Mouse (Mus musculus) gastrocnemius, adult 2 months (tissue): Measurements from ENCODE around the gene Ryr3. TPM values are rescaled to one million over a fixed set of nuclear protein-coding genes. Genes with fewer than 3 reads are reported as not detected.

Experiments used
- DNase-seq: peaks from one replicate; pipeline ENCODE4 v3.0.0; 2022
- H3K27ac ChIP-seq: fragments of 200-600 bp; 2 replicates; pipeline ENCODE4 v1.8.1; 2022; ENCODE audit warnings: mild to moderate bottlenecking
- H3K4me3 ChIP-seq: fragments of 200-600 bp; 2 replicates; pipeline ENCODE4 v1.8.1; 2022; ENCODE audit warnings: mild to moderate bottlenecking, moderate library complexity
- CTCF ChIP-seq: fragments of 200-600 bp; IDR thresholded peaks from 2 replicates; pipeline ENCODE4 v1.8.1; 2022; ENCODE audit warnings: antibody characterized with exemption, mild to moderate bottlenecking, moderate library complexity
- intact Hi-C: fragments of 180-260 bp; cut with DNase I; formaldehyde crosslinking; loops from one replicate; pipeline ENCODE4 v1.15.1; 2025
- total RNA-seq, 2 experiments: library from RNA; stranded (reverse); gene quantifications; 2 replicates each; pipeline ENCODE4 v1.2.3; 2021

Ryr3 gene
- total RNA-seq, 2 experiments from 2014 or later = 0.08 to 2.1 TPM

- no peak for TF ChIP-seq CTCF
- intact Hi-C loops = no loop called here
- Histone ChIP-seq H3K27ac (no peak overlapping the region), H3K4me3 (no peak overlapping the region)
- no peak for DNase-seq
Measured at GRCm38 (mm10) chr2:112966807-112967625, 249.9 kb downstream of the Ryr3 start.

- DNase-seq = no peak
- Histone ChIP-seq H3K27ac (no peak overlapping the region), H3K4me3 (no peak overlapping the region)
- no peak for TF ChIP-seq CTCF
- intact Hi-C loops = no loop called here
Measured at GRCm38 (mm10) chr2:112948931-112949330, 268.0 kb downstream of the Ryr3 start.

- no peak overlapping the region for H3K27ac ChIP-seq
- TF ChIP-seq CTCF = no peak
- intact Hi-C loops = no loop called here
- no peak overlapping the region for H3K4me3 ChIP-seq
- DNase-seq = no peak
Measured at GRCm38 (mm10) chr2:112931776-112932175, 285.1 kb downstream of the Ryr3 start.

GRCm38 (mm10) chr2:112913796-112914195, 303.1 kb downstream of the Ryr3 start:
- no peak for TF ChIP-seq CTCF
- intact Hi-C loops = no loop called here
- DNase-seq = no peak
- Histone ChIP-seq H3K27ac (no peak overlapping the region), H3K4me3 (no peak overlapping the region)

- intact Hi-C loops = no loop called here
Measured at GRCm38 (mm10) chr2:112912611-112913010, 304.3 kb downstream of the Ryr3 start.

GRCm38 (mm10) chr2:112910579-112910978, 306.3 kb downstream of the Ryr3 start:
- intact Hi-C loops = no loop called here
- no peak for DNase-seq
- Histone ChIP-seq H3K4me3 (no peak overlapping the region), H3K27ac (no peak overlapping the region)
- TF ChIP-seq CTCF = no peak

More at GRCm38 (mm10) chr2:112912611-112913010, 304.3 kb downstream of the Ryr3 start:
- H3K27ac ChIP-seq = no peak overlapping the region
- no peak overlapping the region for H3K4me3 ChIP-seq
- no peak for DNase-seq
- no peak for TF ChIP-seq CTCF

GRCm38 (mm10) chr2:112909142-112909541, 307.8 kb downstream of the Ryr3 start:
- no peak for TF ChIP-seq CTCF
- intact Hi-C loops = no loop called here
- Histone ChIP-seq H3K27ac (no peak overlapping the region), H3K4me3 (no peak overlapping the region)
- DNase-seq = no peak

- H3K4me3 ChIP-seq = no peak overlapping the region
- DNase-seq = no peak
- intact Hi-C loops = no loop called here
- H3K27ac ChIP-seq = no peak overlapping the region
- no peak for TF ChIP-seq CTCF
Measured at GRCm38 (mm10) chr2:112900747-112901146, 316.1 kb downstream of the Ryr3 start.

GRCm38 (mm10) chr2:112884456-112885114, 332.3 kb downstream of the Ryr3 start:
- no peak for DNase-seq
- intact Hi-C loops = no loop called here
- Histone ChIP-seq H3K4me3 (no peak overlapping the region), H3K27ac (no peak overlapping the region)
- TF ChIP-seq CTCF = no peak

- no peak for TF ChIP-seq CTCF
- no peak for DNase-seq
- Histone ChIP-seq H3K4me3 (no peak overlapping the region), H3K27ac (no peak overlapping the region)
- intact Hi-C loops = no loop called here
Measured at GRCm38 (mm10) chr2:112881805-112882204, 335.1 kb downstream of the Ryr3 start.

- no peak for TF ChIP-seq CTCF
- intact Hi-C loops = no loop called here
- H3K27ac ChIP-seq = no peak overlapping the region
- DNase-seq = no peak
- H3K4me3 ChIP-seq = no peak overlapping the region
Measured at GRCm38 (mm10) chr2:112881376-112881775, 335.5 kb downstream of the Ryr3 start.

- no peak overlapping the region for H3K27ac ChIP-seq
- TF ChIP-seq CTCF = no peak
- H3K4me3 ChIP-seq = no peak overlapping the region
- DNase-seq = no peak
- intact Hi-C loops = no loop called here
Measured at GRCm38 (mm10) chr2:112877404-112877803, 339.5 kb downstream of the Ryr3 start.

GRCm38 (mm10) chr2:112866043-112866551, 350.8 kb downstream of the Ryr3 start:
- no peak for TF ChIP-seq CTCF
- no peak overlapping the region for H3K4me3 ChIP-seq
- no peak overlapping the region for H3K27ac ChIP-seq
- intact Hi-C loops = no loop called here
- no peak for DNase-seq
